Comparison of ENCODE assay signal across 9 mouse cellular contexts in genomic region chr7:98349096-98349495, GRCm38 (mm10). TPM values are rescaled to one million over a fixed set of nuclear protein-coding genes. Genes with fewer than 3 reads are reported as not detected.
DNase-seq lines count a peak whose midpoint lies in the region; TF ChIP-seq lines count a peak whose summit lies in the region.
"Had no signal": no experiment of that assay in that cellular context is flagged by ENCODE, and none has a peak within 500 bp of the region (broad histone marks: within the 10 kb centered on the region; RNA-seq: fewer than 3 reads in every experiment).

No protein-coding gene starts in this region.

- peaks cover 3% of the 10 kb centered on the region; the same call in 1 of the 2 replicates for H3K27me3 ChIP-seq in heart, embryonic 10.5 days (ENCODE audit: insufficient read depth, poor library complexity, severe bottlenecking)

- H3K4me3 ChIP-seq in heart, embryonic 10.5 days: no peak overlapping the region
- H3K4me3 ChIP-seq in layer of hippocampus, adult 2 months: no peak overlapping the region
- H3K4me3 ChIP-seq: liver, embryonic 15.5 days had no signal

- H3K4me1 ChIP-seq in heart, embryonic 10.5 days: peaks cover 22% of the 10 kb centered on the region

- peaks cover 34% of the 10 kb centered on the region for H3K36me3 ChIP-seq in heart, embryonic 10.5 days
- H3K36me3 ChIP-seq: liver, embryonic 15.5 days had no signal

- 21% methylated on average over 5 of the region's 5 CpGs for WGBS in heart, embryonic 10.5 days

- no peak overlapping the region for H3K27ac ChIP-seq in heart, embryonic 10.5 days
- H3K27ac ChIP-seq in layer of hippocampus, adult 2 months: no peak overlapping the region
- H3K27ac ChIP-seq: liver, embryonic 15.5 days had no signal

- peak; percentile 90 for TF ChIP-seq CTCF in layer of hippocampus, adult 2 months (conservative IDR thresholded peaks at IDR 0.05)

- H3K9me3 ChIP-seq in heart, embryonic 10.5 days: no peaks in the 10 kb centered on the region
- H3K9me3 ChIP-seq: liver, embryonic 15.5 days had no signal

- DNase-seq in ES-CJ7 (ENCODE audit: low read depth, low spot score): peak; percentile 75
- DNase-seq in adrenal gland, postnatal 14 days: peak; percentile 93
- DNase-seq in embryo, embryonic 9.5 days (ENCODE audit: extremely low spot score): peak; percentile 82
- peak; percentile 91 for DNase-seq in heart, embryonic 10.5 days (ENCODE audit: low spot score)
- peak; percentile 71 to 90 for DNase-seq in layer of hippocampus, adult 2 months (ENCODE audit: low spot score in 2 of 2)
- peak; percentile 94 for DNase-seq in lung, postnatal 14 days
- peak; percentile 53 to 70 for DNase-seq in right cerebral cortex, postnatal 36 days (ENCODE audit: low spot score in 2 of 2)
- DNase-seq in urinary bladder, postnatal 4 days (ENCODE audit: low spot score in 2 of 2): peak; percentile 67 to 90

RNA-seq across cellular contexts. Expression of gene Tsku, which starts 12.0 kb away (rescaled TPM):
- total RNA-seq in adrenal gland, postnatal 14 days (2021): 12.3 and 13.2 TPM in 2 replicates
- 5.6 and 5.7 TPM in 2 replicates for polyA plus RNA-seq in heart, embryonic 10.5 days (2016; fragmentation: Nextera tagmentation; extraction: Ambion mirVana)
- 1 to 10 TPM; 1.7 to 2.0 TPM for total RNA-seq in layer of hippocampus, adult 2 months (2021)

RNA-seq across cellular contexts. Expression of gene Acer3, which starts 28.1 kb away (rescaled TPM):
- total RNA-seq in adrenal gland, postnatal 14 days (2021): 16.6 and 17.0 TPM in 2 replicates
- polyA plus RNA-seq in heart, embryonic 10.5 days (2016; fragmentation: Nextera tagmentation; extraction: Ambion mirVana): 25.7 and 32.7 TPM in 2 replicates
- 10 to 100 TPM; 24.4 to 26.6 TPM for total RNA-seq in layer of hippocampus, adult 2 months (2021)
